Mouse (Mus musculus) MEL (cell line): Measurements from ENCODE around the gene Arhgef3.

Experiments
- CTCF ChIP-seq, 3 experiments: IDR thresholded peaks in 2 of 3; conservative IDR thresholded peaks in 1 of 3; 2 replicates each; pipeline ENCODE4 v1.5.1; 2011 to 2012; ENCODE audit warnings: low read length in 3 of 3, low read depth in 2 of 3, mild to moderate bottlenecking in 2 of 3, improper control_type of control experiment in 1 of 3, inconsistent platforms in 1 of 3, mixed read lengths in 1 of 3, moderate library complexity in 1 of 3; ENCODE audit not compliant: control insufficient read depth in 1 of 3, insufficient read depth in 1 of 3, poor library complexity in 1 of 3, severe bottlenecking in 1 of 3
- EP300 ChIP-seq, 2 experiments: IDR thresholded peaks; 2 replicates each; pipeline ENCODE4 v1.6.1; 2011; ENCODE audit warnings: improper control_type of control experiment in 2 of 2, low read length in 2 of 2, low read depth in 1 of 2, mild to moderate bottlenecking in 1 of 2
- GATA1 ChIP-seq: IDR thresholded peaks from 2 replicates; pipeline ENCODE4 v1.6.1; 2011; ENCODE audit warnings: low read depth, low read length, improper control_type of control experiment
- MAFK ChIP-seq: IDR thresholded peaks from 2 replicates; pipeline ENCODE4 v1.6.1; 2011; ENCODE audit warnings: low read depth, mild to moderate bottlenecking, low read length, improper control_type of control experiment, borderline replicate concordance
- MYC ChIP-seq: IDR thresholded peaks from 2 replicates; pipeline ENCODE4 v1.6.1; 2011; ENCODE audit warnings: low read depth, mild to moderate bottlenecking, low read length, improper control_type of control experiment, moderate library complexity
- POLR2A ChIP-seq, 2 experiments: IDR thresholded peaks; 2 replicates each; pipeline ENCODE4 v1.6.1; 2011 to 2012; ENCODE audit warnings: low read length in 2 of 2, mild to moderate bottlenecking in 2 of 2, control low read depth in 1 of 2, improper control_type of control experiment in 1 of 2, low read depth in 1 of 2, moderate library complexity in 1 of 2; ENCODE audit not compliant: control insufficient read depth in 1 of 2, insufficient read depth in 1 of 2, poor library complexity in 1 of 2
- POLR2AphosphoS5 ChIP-seq: IDR thresholded peaks from 2 replicates; pipeline ENCODE4 v1.6.1; 2012; ENCODE audit warnings: low read depth, borderline replicate concordance, mild to moderate bottlenecking, inconsistent platforms, low read length, moderate library complexity, mixed read lengths
- TCF12 ChIP-seq: IDR thresholded peaks from 2 replicates; pipeline ENCODE4 v1.6.1; 2014; ENCODE audit warnings: low read depth, mild to moderate bottlenecking, inconsistent platforms, low read length, improper control_type of control experiment, moderate library complexity
- UBTF ChIP-seq: IDR thresholded peaks from 2 replicates; pipeline ENCODE4 v1.6.1; 2012; ENCODE audit warnings: low read depth, mild to moderate bottlenecking, inconsistent platforms, low read length, improper control_type of control experiment, moderate library complexity, borderline replicate concordance; ENCODE audit not compliant: insufficient read depth

GRCm38 (mm10) chr14:27436826-27437225, 322.1 kb downstream of the Arhgef3 start:
- TF ChIP-seq EP300 (IDR thresholded peaks at IDR 0.05; ENCODE audit: low read depth in 1 of 2, low read length in 2 of 2) (no peak), TCF12 (no peak), POLR2AphosphoS5 (no peak), UBTF (no peak), CTCF (IDR thresholded peaks at IDR 0.05 in 2 of 3, conservative IDR thresholded peaks at IDR 0.05 in 1 of 3; ENCODE audit: control insufficient read depth in 1 of 3, insufficient read depth in 1 of 3, low read depth in 2 of 3, low read length in 3 of 3, poor library complexity in 1 of 3, severe bottlenecking in 1 of 3) (no peak), GATA1 (no peak), MAFK (no peak), POLR2A (IDR thresholded peaks at IDR 0.05; ENCODE audit: control insufficient read depth in 1 of 2, insufficient read depth in 1 of 2, low read depth in 1 of 2, low read length in 2 of 2, poor library complexity in 1 of 2) (no peak), MYC (no peak)
